Mouse (Mus musculus) cerebellum, adult 18-20 months (tissue): ENCODE measurements around the gene Rnls.

Experiments
- DNase-seq, 2 experiments: peaks; one replicate each; pipeline ENCODE4 v3.0.0; 2021

Gene Rnls

GRCm38 (mm10) chr19:33178866-33179265, 213.2 kb downstream of the Rnls start:
- DNase-seq = no peak

- DNase-seq = no peak
Measured at GRCm38 (mm10) chr19:33178367-33178766, 213.7 kb downstream of the Rnls start.

GRCm38 (mm10) chr19:33173991-33174390, 218.1 kb downstream of the Rnls start:
- DNase-seq = no peak

GRCm38 (mm10) chr19:33169881-33170280, 222.2 kb downstream of the Rnls start:
- DNase-seq = no peak

GRCm38 (mm10) chr19:33167528-33168264, 224.4 kb downstream of the Rnls start:
- no peak for DNase-seq

GRCm38 (mm10) chr19:33164801-33165200, 227.3 kb downstream of the Rnls start:
- no peak for DNase-seq

GRCm38 (mm10) chr19:33161903-33162302, 230.2 kb downstream of the Rnls start:
- no peak for DNase-seq

- no peak for DNase-seq
Measured at GRCm38 (mm10) chr19:33159897-33160296, 232.2 kb downstream of the Rnls start.

GRCm38 (mm10) chr19:33159192-33159591, 232.9 kb downstream of the Rnls start:
- no peak for DNase-seq

- no peak for DNase-seq
Measured at GRCm38 (mm10) chr19:33158234-33158633, 233.9 kb downstream of the Rnls start.

- DNase-seq = no peak
Measured at GRCm38 (mm10) chr19:33148411-33148810, 243.7 kb downstream of the Rnls start.

- no peak for DNase-seq
Measured at GRCm38 (mm10) chr19:33143198-33143597, 248.9 kb downstream of the Rnls start.

GRCm38 (mm10) chr19:33137316-33137715, 254.8 kb downstream of the Rnls start:
- no peak for DNase-seq

- DNase-seq = no peak
Measured at GRCm38 (mm10) chr19:33122611-33123226, 269.4 kb downstream of the Rnls start.

- DNase-seq = no peak
Measured at GRCm38 (mm10) chr19:33119947-33120346, 272.1 kb downstream of the Rnls start.

GRCm38 (mm10) chr19:33118898-33119297, 273.2 kb downstream of the Rnls start:
- no peak for DNase-seq

- no peak for DNase-seq
Measured at GRCm38 (mm10) chr19:33114631-33115295, 277.3 kb downstream of the Rnls start.

GRCm38 (mm10) chr19:33113746-33114145, 278.3 kb downstream of the Rnls start:
- no peak for DNase-seq

GRCm38 (mm10) chr19:33110404-33110803, 281.7 kb downstream of the Rnls start:
- DNase-seq = no peak

- no peak for DNase-seq
Measured at GRCm38 (mm10) chr19:33109941-33110371, 282.1 kb downstream of the Rnls start.

GRCm38 (mm10) chr19:33109141-33109540, 283.0 kb downstream of the Rnls start:
- DNase-seq = no peak

GRCm38 (mm10) chr19:33103851-33104250, 288.2 kb downstream of the Rnls start:
- no peak for DNase-seq

- DNase-seq = no peak
Measured at GRCm38 (mm10) chr19:33102783-33103139, 289.3 kb downstream of the Rnls start.
